Mouse (Mus musculus) gastrocnemius, postnatal 10 days (tissue): ENCODE data around the gene Atxn10. TPM values are rescaled to one million over a fixed set of nuclear protein-coding genes. Genes with fewer than 3 reads are reported as not detected.

ENCODE experiments used
- DNase-seq: peaks from one replicate; pipeline ENCODE4 v3.0.0; 2021; ENCODE audit warnings: mixed read lengths
- total RNA-seq, 2 experiments: library from RNA; stranded (reverse); gene quantifications; 2 replicates each; pipeline ENCODE4 v1.2.3; 2021

Gene Atxn10
- total RNA-seq, 2 experiments from 2014 or later: 69.7 to 78.9 TPM

- DNase-seq: no peak
Measured at GRCm38 (mm10) chr15:85469401-85469800, 133.4 kb downstream of the Atxn10 start.

- DNase-seq: no peak
Measured at GRCm38 (mm10) chr15:85474697-85475096, 138.7 kb downstream of the Atxn10 start.

GRCm38 (mm10) chr15:85477584-85477983 is 141.5 kb downstream of the Atxn10 start:
- peak; percentile 80 for DNase-seq

- peak; percentile 50 for DNase-seq
Measured at GRCm38 (mm10) chr15:85479365-85479764, 143.3 kb downstream of the Atxn10 start.

GRCm38 (mm10) chr15:85479919-85480318 is 143.9 kb downstream of the Atxn10 start:
- no peak for DNase-seq

- DNase-seq: no peak
Measured at GRCm38 (mm10) chr15:85480630-85481029, 144.6 kb downstream of the Atxn10 start.

- no peak for DNase-seq
Measured at GRCm38 (mm10) chr15:85488900-85489299, 152.9 kb downstream of the Atxn10 start.

GRCm38 (mm10) chr15:85489751-85490150 is 153.7 kb downstream of the Atxn10 start:
- no peak for DNase-seq

- no peak for DNase-seq
Measured at GRCm38 (mm10) chr15:85494163-85494621, 158.1 kb downstream of the Atxn10 start.

GRCm38 (mm10) chr15:85497548-85497947 is 161.5 kb downstream of the Atxn10 start:
- no peak for DNase-seq

- no peak for DNase-seq
Measured at GRCm38 (mm10) chr15:85497981-85498475, 162.0 kb downstream of the Atxn10 start.

- DNase-seq: no peak
Measured at GRCm38 (mm10) chr15:85500267-85500666, 164.2 kb downstream of the Atxn10 start.

GRCm38 (mm10) chr15:85503127-85503526 is 167.1 kb downstream of the Atxn10 start, which contains the start of gene 7530416G11Rik:
TSS of gene 7530416G11Rik (minus strand) at chr15:85503227.
- DNase-seq: no peak

- DNase-seq: peak; percentile 83
Measured at GRCm38 (mm10) chr15:85505118-85505925, 169.3 kb downstream of the Atxn10 start.

GRCm38 (mm10) chr15:85506680-85507079 is 170.6 kb downstream of the Atxn10 start:
- no peak for DNase-seq

- DNase-seq: no peak
Measured at GRCm38 (mm10) chr15:85507370-85508014, 171.4 kb downstream of the Atxn10 start.

Other genes starting within 250 kb of the Atxn10 start
- gene Smc1b, start 204.3 kb upstream of the Atxn10 start, total RNA-seq: under 1 TPM in 1 of 2 experiments, not detected in 1; 0.34 TPM
- not detected for gene Ribc2, start 204.2 kb upstream of the Atxn10 start, total RNA-seq
- gene Fbln1, start 130.3 kb upstream of the Atxn10 start, total RNA-seq: 10 to 100 TPM; 18.7 to 23.4 TPM
- not detected for gene 7530416G11Rik, start 167.0 kb downstream of the Atxn10 start, total RNA-seq
- gene Wnt7b, start 246.2 kb downstream of the Atxn10 start, total RNA-seq: under 1 TPM; 0.07 to 0.16 TPM